9 mouse cellular contexts compared by ENCODE assay signal in the genomic region with DNA sequence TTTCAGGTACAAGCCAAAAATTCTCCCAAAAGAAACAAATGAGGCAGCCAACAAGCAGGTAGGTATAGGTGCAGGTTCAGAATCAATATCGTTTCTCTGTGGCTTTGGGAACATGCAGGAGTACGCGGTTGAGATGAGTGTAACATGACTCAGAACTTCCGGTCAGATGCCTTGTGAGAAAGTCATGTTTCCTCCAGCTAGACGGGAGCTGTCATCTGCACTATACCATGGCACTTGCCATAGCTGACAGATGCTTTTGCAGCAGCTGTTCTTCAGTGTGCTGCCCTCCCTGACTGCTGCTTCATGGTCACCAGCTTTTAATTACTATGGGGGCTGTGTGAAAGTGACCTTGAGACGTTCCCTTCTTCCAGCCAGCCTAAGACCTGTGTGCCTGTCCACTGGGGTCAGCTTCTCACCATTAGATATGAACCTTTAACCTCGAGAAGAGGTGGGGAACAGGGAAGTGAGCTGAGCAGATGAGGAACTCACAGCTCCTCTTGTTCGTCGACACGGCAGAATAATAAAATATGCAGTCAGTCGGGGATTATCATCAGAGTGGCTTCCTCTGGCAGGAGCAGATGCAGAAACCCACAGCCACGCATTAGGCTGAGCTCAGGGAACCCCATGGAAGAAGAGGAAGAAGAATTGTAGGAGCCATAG. TPM values are rescaled to one million over a fixed set of nuclear protein-coding genes. Genes with fewer than 3 reads are reported as not detected.
DNase-seq lines count a peak whose midpoint lies in the region; ATAC-seq and TF ChIP-seq lines count a peak whose summit lies in the region.
"Had no signal": no experiment of that assay in that cellular context is flagged by ENCODE, and none has a peak within 500 bp of the region (broad histone marks: within the 10 kb centered on the region; RNA-seq: fewer than 3 reads in every experiment).

No protein-coding gene starts in this region.

- ATAC-seq in lung, postnatal 0 days = peak; percentile 48
- ATAC-seq in forebrain, postnatal 0 days = no peak

- no peak overlapping the region for H3K4me2 ChIP-seq in lung, postnatal 0 days (replicated peaks; ENCODE audit: low read depth, low read length)
- no peak overlapping the region for H3K4me2 ChIP-seq in forebrain, postnatal 0 days (ENCODE audit: low read depth)
- H3K4me2 ChIP-seq: midbrain, embryonic 12.5 days had no signal

- TF ChIP-seq EP300 in lung, postnatal 0 days (IDR thresholded peaks at IDR 0.05) = no peak

- no peaks in the 10 kb centered on the region for H3K27me3 ChIP-seq in lung, postnatal 0 days (replicated peaks; ENCODE audit: insufficient read depth, low read length)
- no peaks in the 10 kb centered on the region for H3K27me3 ChIP-seq in forebrain, postnatal 0 days (ENCODE audit: insufficient read depth, low read length)
- H3K27me3 ChIP-seq: midbrain, embryonic 12.5 days had no signal

- no peaks in the 10 kb centered on the region for H3K9me3 ChIP-seq in lung, postnatal 0 days (ENCODE audit: low read length)
- no peaks in the 10 kb centered on the region for H3K9me3 ChIP-seq in forebrain, postnatal 0 days (ENCODE audit: low read length)
- H3K9me3 ChIP-seq: midbrain, embryonic 12.5 days had no signal

- WGBS in lung, postnatal 0 days = 48% methylated on average over 12 of the region's 12 CpGs
- whole genome bisulfite sequencing in forebrain, postnatal 0 days = 72% methylated on average over 12 of the region's 12 CpGs

- no peaks in the 10 kb centered on the region for H3K4me1 ChIP-seq in lung, postnatal 0 days (ENCODE audit: insufficient read depth, low read depth, low read length)
- H3K4me1 ChIP-seq in forebrain, postnatal 0 days (ENCODE audit: insufficient read depth) = no peaks in the 10 kb centered on the region
- H3K4me1 ChIP-seq: midbrain, embryonic 12.5 days had no signal

- no peaks in the 10 kb centered on the region for H3K36me3 ChIP-seq in lung, postnatal 0 days (ENCODE audit: insufficient read depth, low read length)
- H3K36me3 ChIP-seq in forebrain, postnatal 0 days (ENCODE audit: insufficient read depth) = no peaks in the 10 kb centered on the region
- H3K36me3 ChIP-seq: midbrain, embryonic 12.5 days had no signal

- no peak overlapping the region for H3K27ac ChIP-seq in lung, postnatal 0 days (ENCODE audit: low read length)
- no peak overlapping the region for H3K27ac ChIP-seq in forebrain, postnatal 0 days (ENCODE audit: low read depth, low read length)
- H3K27ac ChIP-seq: midbrain, embryonic 12.5 days had no signal

- TF ChIP-seq CTCF in lung, postnatal 0 days (IDR thresholded peaks at IDR 0.05) = no peak
- no peak for TF ChIP-seq CTCF in forebrain, postnatal 0 days (IDR thresholded peaks at IDR 0.05; ENCODE audit: low read depth)

- DNase-seq in lung, postnatal 0 days (ENCODE audit: low spot score) = peak; percentile 17
- DNase-seq in lung, postnatal 4 days = no peak
- peak; percentile 19 for DNase-seq in T-cell, adult 2 months (ENCODE audit: low spot score)
- peak; percentile 50 for DNase-seq in induced T-regulatory cell, adult 2 months (ENCODE audit: low read depth)
- peak; percentile 0 for DNase-seq in retina, postnatal 1 day
- DNase-seq in left cerebral cortex, adult 8-10 months (ENCODE audit: low spot score in 2 of 2) = no peak
- no peak for DNase-seq in forebrain, postnatal 0 days
- DNase-seq: cerebellum, adult 18-20 months had no signal

- H3K4me3 ChIP-seq in lung, postnatal 0 days (ENCODE audit: low read depth, low read length) = no peak overlapping the region
- no peak overlapping the region for H3K4me3 ChIP-seq in forebrain, postnatal 0 days (ENCODE audit: low read depth, low read length)
- H3K4me3 ChIP-seq: midbrain, embryonic 12.5 days had no signal

- H3K9ac ChIP-seq in lung, postnatal 0 days (replicated peaks; ENCODE audit: low read depth) = no peak overlapping the region
- H3K9ac ChIP-seq in forebrain, postnatal 0 days = no peak overlapping the region
- H3K9ac ChIP-seq: midbrain, embryonic 12.5 days had no signal

RNA-seq across cellular contexts. Expression of a gene that starts 7.0 kb away (rescaled TPM):
- 1.7 and 2.0 TPM in 2 replicates for polyA plus RNA-seq in lung, postnatal 0 days (2015; fragmentation: Nextera tagmentation; extraction: Ambion mirVana)
- 1 to 10 TPM; 1.4 to 3.7 (median 2.6) TPM for total RNA-seq in left cerebral cortex, adult 8-10 months (2022)
- 0.85 and 1.5 TPM in 2 replicates for total RNA-seq in forebrain, postnatal 0 days (2014; rRNA removed)
- 0.30 and 0.45 TPM in 2 replicates for polyA plus RNA-seq in forebrain, postnatal 0 days (2015; fragmentation: Nextera tagmentation; extraction: Ambion mirVana)

RNA-seq across cellular contexts. Expression of a gene that starts 50.9 kb away (rescaled TPM):
- 79.2 and 84.6 TPM in 2 replicates for polyA plus RNA-seq in lung, postnatal 0 days (2015; fragmentation: Nextera tagmentation; extraction: Ambion mirVana)
- total RNA-seq in left cerebral cortex, adult 8-10 months (2022) = 100 to 1,000 TPM; 451 to 500 (median 488) TPM
- total RNA-seq in forebrain, postnatal 0 days (2014; rRNA removed) = 245 and 251 TPM in 2 replicates
- polyA plus RNA-seq in forebrain, postnatal 0 days (2015; fragmentation: Nextera tagmentation; extraction: Ambion mirVana) = 227 and 230 TPM in 2 replicates

Comparison
In these comparisons a context has a peak if more than half of its experiments do, and no peak if none do; other contexts are left out.
1. DNase-seq: peak in lung, postnatal 0 days (single experiment), T-cell, adult 2 months (single experiment), induced T-regulatory cell, adult 2 months (single experiment) and retina, postnatal 1 day (single experiment); none in lung, postnatal 4 days (0 of 2), left cerebral cortex, adult 8-10 months (0 of 2) and forebrain, postnatal 0 days (single experiment).